Mouse (Mus musculus): ENCODE measurements around the gene Klf13. TPM values are rescaled to one million over a fixed set of nuclear protein-coding genes. Genes with fewer than 3 reads are reported as not detected.

Klf13 gene
- 24.9 and 32.5 TPM in 2 replicates for polyA plus RNA-seq (2014; fragmentation: Nextera tagmentation; extraction: Ambion mirVana)

- no peaks in the 10 kb centered on the region for H3K9me3 ChIP-seq (ENCODE audit: control insufficient read depth, low read length)
- H3K4me1 ChIP-seq (ENCODE audit: control insufficient read depth, insufficient read depth, low read length) = peaks cover 20% of the 10 kb centered on the region
- H3K4me3 ChIP-seq (ENCODE audit: low read depth, low read length) = peak within 1 kb of the TSS; percentile 93
- peak within 1 kb of the TSS; percentile 93 for H3K4me2 ChIP-seq (ENCODE audit: low read depth, low read length)
- WGBS = under 1% methylated on average over 50 of the region's 50 CpGs
- H3K9ac ChIP-seq (replicated peaks; ENCODE audit: low read depth, low read length) = peak within 1 kb of the TSS; percentile 97
- H3K36me3 ChIP-seq (ENCODE audit: control insufficient read depth, insufficient read depth, low read length) = no peaks in the 10 kb centered on the region
- no peaks in the 10 kb centered on the region for H3K27me3 ChIP-seq (ENCODE audit: control insufficient read depth, insufficient read depth, low read length)
- peak within 1 kb of the TSS; percentile 98 for H3K27ac ChIP-seq (ENCODE audit: low read depth, low read length)
- ATAC-seq (ENCODE audit: low read depth) = peak; percentile 95
Measured at GRCm38 (mm10) chr7:63938914-63939396, at the start of gene Klf13. Gene Klf13 (minus strand): TSS chr7:63938915.

GRCm38 (mm10) chr7:63988391-63988790 lies 49.7 kb upstream of the Klf13 start:
- no peak for ATAC-seq (ENCODE audit: low read depth)
- Histone ChIP-seq H3K27me3 (ENCODE audit: control insufficient read depth, insufficient read depth, low read length) (no peaks in the 10 kb centered on the region), H3K27ac (ENCODE audit: low read depth, low read length) (no peak overlapping the region), H3K9me3 (ENCODE audit: control insufficient read depth, low read length) (no peaks in the 10 kb centered on the region), H3K4me2 (ENCODE audit: low read depth, low read length) (no peak overlapping the region), H3K36me3 (ENCODE audit: control insufficient read depth, insufficient read depth, low read length) (no peaks in the 10 kb centered on the region), H3K4me1 (ENCODE audit: control insufficient read depth, insufficient read depth, low read length) (peaks cover 13% of the 10 kb centered on the region), H3K4me3 (ENCODE audit: low read depth, low read length) (no peak overlapping the region), H3K9ac (replicated peaks; ENCODE audit: low read depth, low read length) (no peak overlapping the region)
- 90% methylated on average over 2 of the region's 2 CpGs for WGBS

GRCm38 (mm10) chr7:63986407-63987182 lies 47.9 kb upstream of the Klf13 start:
- no peak overlapping the region for H3K4me2 ChIP-seq (ENCODE audit: low read depth, low read length)

GRCm38 (mm10) chr7:63985696-63986406 lies 47.1 kb upstream of the Klf13 start:
- H3K9ac ChIP-seq (replicated peaks; ENCODE audit: low read depth, low read length) = peak overlapping the region; percentile 42; the same call in 1 of the 2 replicates
- H3K4me2 ChIP-seq (ENCODE audit: low read depth, low read length) = no peak overlapping the region
- peaks cover 13% of the 10 kb centered on the region for H3K4me1 ChIP-seq (ENCODE audit: control insufficient read depth, insufficient read depth, low read length)
- H3K36me3 ChIP-seq (ENCODE audit: control insufficient read depth, insufficient read depth, low read length) = no peaks in the 10 kb centered on the region
- H3K27me3 ChIP-seq (ENCODE audit: control insufficient read depth, insufficient read depth, low read length) = no peaks in the 10 kb centered on the region
- no peaks in the 10 kb centered on the region for H3K9me3 ChIP-seq (ENCODE audit: control insufficient read depth, low read length)
- H3K27ac ChIP-seq (ENCODE audit: low read depth, low read length) = peak overlapping the region; percentile 76
- WGBS = 55% methylated on average over 9 of the region's 9 CpGs
- ATAC-seq (ENCODE audit: low read depth) = no peak; the same call in none of the 2 replicates
- no peak overlapping the region for H3K4me3 ChIP-seq (ENCODE audit: low read depth, low read length)

More at GRCm38 (mm10) chr7:63986407-63987182, 47.9 kb upstream of the Klf13 start:
- Histone ChIP-seq H3K9ac (replicated peaks; ENCODE audit: low read depth, low read length) (peak overlapping the region; percentile 42), H3K4me1 (ENCODE audit: control insufficient read depth, insufficient read depth, low read length) (peaks cover 13% of the 10 kb centered on the region), H3K27me3 (ENCODE audit: control insufficient read depth, insufficient read depth, low read length) (no peaks in the 10 kb centered on the region), H3K36me3 (ENCODE audit: control insufficient read depth, insufficient read depth, low read length) (no peaks in the 10 kb centered on the region), H3K4me3 (ENCODE audit: low read depth, low read length) (no peak overlapping the region), H3K9me3 (ENCODE audit: control insufficient read depth, low read length) (no peaks in the 10 kb centered on the region), H3K27ac (ENCODE audit: low read depth, low read length) (peak overlapping the region; percentile 76)
- WGBS = 17% methylated on average over 12 of the region's 12 CpGs
- peak; percentile 89 for ATAC-seq (ENCODE audit: low read depth)

GRCm38 (mm10) chr7:63985266-63985665 lies 46.6 kb upstream of the Klf13 start:
- ATAC-seq (ENCODE audit: low read depth) = no peak
- no peak overlapping the region for H3K4me3 ChIP-seq (ENCODE audit: low read depth, low read length)
- 90% methylated on average over 7 of the region's 7 CpGs for WGBS
- H3K36me3 ChIP-seq (ENCODE audit: control insufficient read depth, insufficient read depth, low read length) = no peaks in the 10 kb centered on the region
- H3K9me3 ChIP-seq (ENCODE audit: control insufficient read depth, low read length) = no peaks in the 10 kb centered on the region
- no peak overlapping the region for H3K27ac ChIP-seq (ENCODE audit: low read depth, low read length)
- no peak overlapping the region for H3K9ac ChIP-seq (replicated peaks; ENCODE audit: low read depth, low read length)
- H3K27me3 ChIP-seq (ENCODE audit: control insufficient read depth, insufficient read depth, low read length) = no peaks in the 10 kb centered on the region
- H3K4me2 ChIP-seq (ENCODE audit: low read depth, low read length) = no peak overlapping the region
- peaks cover 13% of the 10 kb centered on the region for H3K4me1 ChIP-seq (ENCODE audit: control insufficient read depth, insufficient read depth, low read length)

GRCm38 (mm10) chr7:63984329-63984728 lies 45.6 kb upstream of the Klf13 start:
- WGBS = 85% methylated on average over 2 of the region's 2 CpGs
- Histone ChIP-seq H3K27ac (ENCODE audit: low read depth, low read length) (no peak overlapping the region), H3K27me3 (ENCODE audit: control insufficient read depth, insufficient read depth, low read length) (no peaks in the 10 kb centered on the region), H3K4me2 (ENCODE audit: low read depth, low read length) (no peak overlapping the region), H3K4me3 (ENCODE audit: low read depth, low read length) (no peak overlapping the region), H3K9ac (replicated peaks; ENCODE audit: low read depth, low read length) (no peak overlapping the region), H3K9me3 (ENCODE audit: control insufficient read depth, low read length) (no peaks in the 10 kb centered on the region), H3K36me3 (ENCODE audit: control insufficient read depth, insufficient read depth, low read length) (no peaks in the 10 kb centered on the region), H3K4me1 (ENCODE audit: control insufficient read depth, insufficient read depth, low read length) (peaks cover 13% of the 10 kb centered on the region)
- no peak for ATAC-seq (ENCODE audit: low read depth)

GRCm38 (mm10) chr7:63977631-63978030 lies 38.9 kb upstream of the Klf13 start:
- 90% methylated on average over 4 of the region's 4 CpGs for WGBS
- Histone ChIP-seq H3K9ac (replicated peaks; ENCODE audit: low read depth, low read length) (no peak overlapping the region), H3K4me2 (ENCODE audit: low read depth, low read length) (no peak overlapping the region), H3K36me3 (ENCODE audit: control insufficient read depth, insufficient read depth, low read length) (no peaks in the 10 kb centered on the region), H3K4me3 (ENCODE audit: low read depth, low read length) (no peak overlapping the region), H3K4me1 (ENCODE audit: control insufficient read depth, insufficient read depth, low read length) (no peaks in the 10 kb centered on the region), H3K9me3 (ENCODE audit: control insufficient read depth, low read length) (no peaks in the 10 kb centered on the region), H3K27ac (ENCODE audit: low read depth, low read length) (no peak overlapping the region), H3K27me3 (ENCODE audit: control insufficient read depth, insufficient read depth, low read length) (no peaks in the 10 kb centered on the region)
- ATAC-seq (ENCODE audit: low read depth) = no peak

GRCm38 (mm10) chr7:63970986-63971385 lies 32.3 kb upstream of the Klf13 start:
- no peaks in the 10 kb centered on the region for H3K36me3 ChIP-seq (ENCODE audit: control insufficient read depth, insufficient read depth, low read length)
- H3K4me3 ChIP-seq (ENCODE audit: low read depth, low read length) = no peak overlapping the region
- no peak overlapping the region for H3K27ac ChIP-seq (ENCODE audit: low read depth, low read length)
- H3K9ac ChIP-seq (replicated peaks; ENCODE audit: low read depth, low read length) = no peak overlapping the region
- H3K27me3 ChIP-seq (ENCODE audit: control insufficient read depth, insufficient read depth, low read length) = no peaks in the 10 kb centered on the region
- H3K4me2 ChIP-seq (ENCODE audit: low read depth, low read length) = no peak overlapping the region
- no peaks in the 10 kb centered on the region for H3K9me3 ChIP-seq (ENCODE audit: control insufficient read depth, low read length)
- WGBS = 71% methylated on average over 4 of the region's 4 CpGs
- H3K4me1 ChIP-seq (ENCODE audit: control insufficient read depth, insufficient read depth, low read length) = no peaks in the 10 kb centered on the region
- no peak; the same call in 1 of the 2 replicates for ATAC-seq (ENCODE audit: low read depth)

GRCm38 (mm10) chr7:63969941-63970340 lies 31.2 kb upstream of the Klf13 start:
- ATAC-seq (ENCODE audit: low read depth) = no peak
- Histone ChIP-seq H3K4me1 (ENCODE audit: control insufficient read depth, insufficient read depth, low read length) (no peaks in the 10 kb centered on the region), H3K4me2 (ENCODE audit: low read depth, low read length) (no peak overlapping the region), H3K9me3 (ENCODE audit: control insufficient read depth, low read length) (no peaks in the 10 kb centered on the region), H3K27me3 (ENCODE audit: control insufficient read depth, insufficient read depth, low read length) (no peaks in the 10 kb centered on the region), H3K9ac (replicated peaks; ENCODE audit: low read depth, low read length) (no peak overlapping the region), H3K27ac (ENCODE audit: low read depth, low read length) (no peak overlapping the region), H3K36me3 (ENCODE audit: control insufficient read depth, insufficient read depth, low read length) (no peaks in the 10 kb centered on the region), H3K4me3 (ENCODE audit: low read depth, low read length) (no peak overlapping the region)
- 55% methylated on average over 3 of the region's 3 CpGs for WGBS
